Mouse (Mus musculus): ENCODE measurements around the gene Trim50. TPM values are rescaled to one million over a fixed set of nuclear protein-coding genes. Genes with fewer than 3 reads are reported as not detected.
"Not testable (repeated sequence)": the region's sequence is repeated elsewhere in the genome, so short reads cannot be mapped to it uniquely, and the experiment has no call there.

Gene Trim50
- total RNA-seq, 2 experiments from 2014 or later, result not detected

GRCm38 (mm10) chr5:135368312-135368711 is 15.2 kb downstream of the Trim50 start:
- no peak for ATAC-seq (replicated peaks; ENCODE audit: poor library complexity)

GRCm38 (mm10) chr5:135369196-135369595 is 16.1 kb downstream of the Trim50 start:
- ATAC-seq (replicated peaks; ENCODE audit: poor library complexity), result not testable (repeated sequence)

GRCm38 (mm10) chr5:135369787-135370654 is 16.9 kb downstream of the Trim50 start, which contains the start of gene Nsun5:
TSS of gene Nsun5 (plus strand) at chr5:135369953.
- peak; percentile 93 for ATAC-seq (replicated peaks; ENCODE audit: poor library complexity)

GRCm38 (mm10) chr5:135371195-135371594 is 18.1 kb downstream of the Trim50 start:
- no peak for ATAC-seq (replicated peaks; ENCODE audit: poor library complexity)

- ATAC-seq (replicated peaks; ENCODE audit: poor library complexity), result no peak
Measured at GRCm38 (mm10) chr5:135373601-135374000, 20.5 kb downstream of the Trim50 start.

GRCm38 (mm10) chr5:135375167-135375566 is 22.1 kb downstream of the Trim50 start:
- no peak for ATAC-seq (replicated peaks; ENCODE audit: poor library complexity)

- no peak for ATAC-seq (replicated peaks; ENCODE audit: poor library complexity)
Measured at GRCm38 (mm10) chr5:135376341-135376740, 23.2 kb downstream of the Trim50 start.

- no peak for ATAC-seq (replicated peaks; ENCODE audit: poor library complexity)
Measured at GRCm38 (mm10) chr5:135380681-135381080, 27.6 kb downstream of the Trim50 start.

GRCm38 (mm10) chr5:135381356-135381925 is 28.3 kb downstream of the Trim50 start:
- no peak for ATAC-seq (replicated peaks; ENCODE audit: poor library complexity)

- no peak for ATAC-seq (replicated peaks; ENCODE audit: poor library complexity)
Measured at GRCm38 (mm10) chr5:135382746-135383145, 29.7 kb downstream of the Trim50 start.

GRCm38 (mm10) chr5:135383771-135384170 is 30.7 kb downstream of the Trim50 start:
- ATAC-seq (replicated peaks; ENCODE audit: poor library complexity), result no peak

- peak; percentile 83 for ATAC-seq (replicated peaks; ENCODE audit: poor library complexity)
Measured at GRCm38 (mm10) chr5:135394004-135394823, 41.1 kb downstream of the Trim50 start, which contains the start of gene Pom121. TSS of gene Pom121 (minus strand) at chr5:135394546.

GRCm38 (mm10) chr5:135395826-135396225 is 42.7 kb downstream of the Trim50 start:
- ATAC-seq (replicated peaks; ENCODE audit: poor library complexity), result peak; percentile 76

GRCm38 (mm10) chr5:135399382-135399781 is 46.3 kb downstream of the Trim50 start:
- no peak for ATAC-seq (replicated peaks; ENCODE audit: poor library complexity)

GRCm38 (mm10) chr5:135400244-135400643 is 47.1 kb downstream of the Trim50 start:
- peak; percentile 77 for ATAC-seq (replicated peaks; ENCODE audit: poor library complexity)

- peak; percentile 44; the same call in 1 of the 2 replicates for ATAC-seq (replicated peaks; ENCODE audit: poor library complexity)
Measured at GRCm38 (mm10) chr5:135404623-135405022, 51.5 kb downstream of the Trim50 start.

GRCm38 (mm10) chr5:135405437-135405836 is 52.3 kb downstream of the Trim50 start:
- no peak for ATAC-seq (replicated peaks; ENCODE audit: poor library complexity)

GRCm38 (mm10) chr5:135408114-135408513 is 55.0 kb downstream of the Trim50 start:
- no peak for ATAC-seq (replicated peaks; ENCODE audit: poor library complexity)

GRCm38 (mm10) chr5:135410266-135410665 is 57.2 kb downstream of the Trim50 start:
- no peak for ATAC-seq (replicated peaks; ENCODE audit: poor library complexity)
